Mouse (Mus musculus) heart, adult 9 months (tissue): ENCODE results near the gene Pold1.

Experiments
- DNase-seq, 2 experiments: peaks; one replicate each; pipeline ENCODE4 v3.0.0; 2022; ENCODE audit warnings: low spot score in 2 of 2

The Pold1 gene

DNA sequence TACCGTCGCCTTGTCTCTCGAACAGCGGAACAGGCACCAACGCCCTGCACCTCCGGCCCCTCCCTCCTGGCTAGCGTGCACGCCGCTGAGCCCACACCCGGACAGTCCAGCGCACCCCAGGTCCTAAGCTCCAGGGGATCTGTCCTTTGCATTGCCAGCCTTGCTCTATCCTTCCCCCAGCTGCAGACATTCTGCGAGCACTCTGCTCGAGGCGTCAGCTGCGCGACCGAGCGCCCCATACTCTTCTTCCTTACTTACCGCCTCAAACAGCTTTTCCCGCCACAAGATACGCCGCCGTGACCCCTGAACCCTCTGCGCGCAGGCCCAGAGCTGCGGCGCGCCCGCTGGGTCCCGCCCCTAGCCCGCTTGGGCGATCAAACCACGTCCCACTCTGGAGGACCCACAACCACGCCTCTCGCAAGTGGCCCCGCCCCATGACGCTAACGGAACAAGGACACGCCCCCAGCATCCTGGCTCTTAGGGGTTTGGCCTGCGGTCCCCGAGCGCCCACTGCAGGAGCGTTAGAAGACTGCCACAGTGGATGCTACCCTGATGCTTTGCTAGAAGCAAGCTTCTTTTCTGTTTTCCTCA, at the start of gene Pold1:
TSS of gene Pold1 (minus strand) at position 353 of the 591 bp plus-strand sequence.
- peak; percentile 98 to 100 for DNase-seq

DNA sequence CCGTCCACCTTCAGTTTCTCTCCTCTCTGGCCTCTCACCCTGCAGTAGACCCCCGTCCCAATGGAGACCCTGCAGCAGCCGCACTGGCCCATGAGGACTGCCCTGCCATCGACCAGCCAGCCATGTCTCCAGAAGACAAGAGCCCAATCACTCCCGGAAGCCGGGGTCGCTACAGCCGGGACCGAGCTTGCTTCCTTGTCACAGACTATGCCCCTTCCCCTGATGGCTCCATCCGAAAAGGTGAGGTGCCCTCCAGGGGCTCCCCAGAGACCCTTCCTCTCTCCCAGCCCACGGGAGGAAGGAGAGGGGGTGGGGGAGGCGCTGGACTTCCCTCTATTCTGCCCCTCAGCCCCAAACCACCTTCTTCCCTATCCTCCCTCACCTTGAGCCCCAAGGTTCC, 49.7 kb upstream of the Pold1 start:
- DNase-seq, result no peak

DNA sequence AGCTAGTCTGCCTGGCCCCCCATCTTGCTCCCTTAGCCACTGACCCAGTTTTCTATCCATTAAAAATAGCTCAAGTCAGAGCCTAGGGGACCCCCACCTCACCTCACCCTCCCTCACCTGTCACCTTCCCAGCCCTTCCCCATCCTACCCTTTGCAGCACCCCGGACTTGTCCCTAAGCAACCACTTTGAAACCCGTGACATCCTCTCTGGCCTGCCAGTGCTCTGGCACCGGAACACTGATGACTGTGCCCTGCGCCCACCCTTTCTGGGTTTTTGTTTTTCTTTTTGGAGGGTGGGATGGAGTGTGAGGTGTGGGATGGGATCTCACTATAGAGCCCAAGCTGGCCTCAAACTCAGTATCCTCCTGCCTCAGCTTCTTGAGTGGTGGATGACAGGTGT, 49.0 kb upstream of the Pold1 start:
- DNase-seq, result no peak

DNA sequence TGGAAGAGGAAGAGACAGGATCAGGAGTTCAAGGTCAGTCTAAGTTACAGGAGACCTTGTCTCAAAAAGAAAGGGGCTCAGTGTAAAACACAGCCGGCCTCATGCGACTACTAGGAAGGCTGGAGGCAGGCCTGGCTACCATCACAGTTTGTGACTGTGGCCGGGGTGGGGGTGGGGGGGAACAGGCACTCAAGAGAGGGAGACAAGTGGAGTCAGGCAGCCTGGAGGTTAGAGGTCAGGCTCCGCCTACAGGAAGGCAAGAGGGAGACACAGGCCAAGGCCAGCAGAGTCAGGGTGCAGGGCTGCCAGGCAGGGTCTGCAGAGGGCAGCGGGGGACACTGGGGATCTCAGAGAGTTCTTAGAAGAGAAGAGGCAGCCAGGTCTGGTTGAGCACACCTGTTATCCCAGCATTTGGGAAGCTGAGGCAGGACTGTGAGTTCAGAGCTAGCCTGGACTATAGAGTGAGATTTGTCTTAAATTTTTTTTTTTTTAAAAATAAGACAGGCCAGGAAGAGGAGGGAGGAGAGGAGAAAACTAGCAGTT, 48.4 kb upstream of the Pold1 start:
- no peak for DNase-seq

DNA sequence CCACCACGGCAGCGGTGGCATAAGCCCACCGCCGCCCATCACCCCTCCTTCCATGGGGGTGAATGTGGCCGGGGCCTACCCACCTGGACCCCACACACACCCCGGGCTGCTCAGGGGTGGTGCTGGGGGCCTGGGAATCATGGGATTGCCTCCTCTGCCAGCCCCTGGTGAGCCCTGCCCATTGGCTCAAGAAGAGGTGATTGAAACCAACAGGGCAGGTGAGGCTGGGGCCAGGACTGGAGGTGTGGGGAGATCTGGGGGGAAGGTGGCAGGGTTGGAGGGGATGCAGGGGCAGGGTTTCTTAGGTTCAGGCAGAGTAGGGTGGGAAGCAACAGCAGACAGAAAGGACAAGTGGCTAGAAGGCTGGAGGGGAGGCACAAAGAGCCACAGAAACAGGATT, 47.4 kb upstream of the Pold1 start:
- DNase-seq, result no peak

DNA sequence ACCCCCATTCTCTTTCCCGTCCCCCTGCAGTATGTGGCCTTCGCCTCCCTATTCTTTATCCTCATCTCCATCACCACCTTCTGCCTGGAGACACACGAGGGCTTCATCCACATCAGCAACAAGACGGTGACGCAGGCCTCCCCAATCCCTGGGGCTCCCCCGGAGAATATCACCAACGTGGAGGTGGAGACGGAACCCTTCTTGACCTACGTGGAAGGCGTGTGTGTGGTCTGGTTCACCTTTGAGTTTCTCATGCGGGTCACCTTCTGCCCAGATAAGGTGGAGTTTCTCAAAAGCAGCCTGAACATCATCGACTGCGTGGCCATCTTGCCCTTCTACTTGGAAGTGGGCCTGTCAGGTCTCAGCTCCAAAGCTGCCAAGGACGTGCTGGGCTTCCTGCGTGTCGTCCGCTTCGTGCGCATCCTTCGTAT, 46.5 kb upstream of the Pold1 start:
- no peak for DNase-seq

DNA sequence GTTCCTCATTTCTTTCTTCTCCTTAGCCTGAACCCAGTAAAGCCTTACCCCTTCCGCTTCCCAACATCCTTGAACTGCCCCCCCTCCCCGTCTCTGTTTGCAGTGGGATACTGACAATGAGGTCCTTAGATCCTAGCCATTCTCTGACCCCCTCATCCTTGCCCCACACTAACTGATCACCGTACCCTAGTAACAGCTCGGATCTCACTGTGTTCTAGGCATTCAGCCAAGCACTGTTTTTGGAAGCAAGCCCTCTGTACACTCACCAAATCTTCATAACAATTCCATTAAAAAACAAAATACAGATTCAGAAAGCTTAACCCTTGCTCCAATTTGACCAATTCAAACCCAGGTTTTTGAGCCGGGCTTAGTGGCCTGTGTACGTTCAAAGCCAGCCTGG, 45.6 kb upstream of the Pold1 start:
- no peak for DNase-seq

DNA sequence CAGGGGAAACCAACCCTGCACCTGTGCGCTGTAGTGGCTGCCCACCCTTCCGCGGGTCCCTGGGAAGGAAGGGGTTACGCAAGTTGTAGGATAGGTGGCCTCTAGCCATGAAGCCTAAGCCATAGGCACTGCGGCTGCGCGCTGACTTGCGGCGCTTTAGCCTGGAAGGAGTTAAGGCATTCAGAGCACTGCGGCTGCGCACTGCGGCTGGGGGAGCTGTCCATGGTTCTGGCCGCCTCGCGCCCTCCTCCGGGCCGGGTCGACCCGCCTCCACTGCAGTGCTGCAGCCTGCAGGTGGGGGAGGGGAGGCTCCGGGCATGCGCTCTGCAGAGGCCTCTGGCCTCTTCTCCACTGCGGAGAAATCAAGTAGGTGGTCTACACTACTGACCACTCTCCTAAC, 45.1 kb upstream of the Pold1 start:
- DNase-seq, result peak; percentile 36 to 59

DNA sequence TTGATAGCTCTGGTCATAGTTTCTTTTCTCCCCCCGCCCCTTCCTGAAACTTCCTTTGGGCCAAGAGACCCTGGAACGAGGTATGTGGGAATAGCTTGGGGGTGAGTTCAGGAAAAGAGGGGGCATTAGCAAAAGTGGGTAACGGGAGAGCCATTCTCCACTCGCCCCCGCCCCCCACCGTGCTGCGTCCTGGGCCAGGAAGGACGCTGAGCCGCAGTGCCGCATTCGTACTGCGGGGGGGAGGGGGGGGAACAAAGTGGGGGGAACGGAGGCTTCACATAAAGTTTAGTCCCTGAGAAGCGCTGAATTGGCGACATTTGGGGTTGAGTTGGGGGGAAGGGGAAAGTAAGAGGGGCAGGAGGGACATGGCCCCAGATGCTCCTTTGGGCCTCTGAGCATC, 44.4 kb upstream of the Pold1 start:
- DNase-seq, result no peak

DNA sequence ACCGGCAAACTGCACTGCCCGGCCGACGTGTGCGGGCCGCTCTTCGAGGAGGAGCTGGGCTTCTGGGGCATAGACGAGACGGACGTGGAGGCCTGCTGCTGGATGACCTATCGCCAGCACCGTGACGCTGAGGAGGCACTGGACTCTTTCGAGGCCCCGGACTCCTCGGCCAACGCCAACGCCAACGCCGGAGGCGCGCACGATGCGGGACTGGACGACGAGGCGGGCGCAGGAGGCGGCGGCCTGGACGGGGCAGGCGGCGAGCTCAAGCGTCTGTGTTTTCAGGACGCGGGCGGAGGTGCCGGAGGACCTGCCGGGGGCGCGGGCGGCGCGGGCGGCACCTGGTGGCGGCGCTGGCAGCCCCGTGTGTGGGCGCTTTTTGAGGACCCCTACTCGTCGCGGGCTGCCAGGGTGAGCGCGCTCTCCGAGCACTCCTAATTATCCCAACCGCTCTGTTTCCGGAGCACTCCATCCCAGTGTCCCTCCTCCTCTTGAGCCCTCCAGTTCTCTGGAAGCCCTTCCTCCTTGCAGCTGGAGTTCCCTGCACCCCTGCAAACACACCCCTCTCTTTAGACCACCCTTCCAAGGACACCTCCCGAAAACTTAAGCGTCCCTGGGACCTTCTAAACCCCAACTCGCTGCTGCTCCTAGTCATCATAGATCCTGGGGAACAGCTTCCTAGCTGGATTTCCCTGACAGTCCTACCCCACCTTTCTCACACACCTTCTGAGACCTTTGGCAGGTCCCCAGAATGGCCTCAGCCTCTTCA, 42.9 kb upstream of the Pold1 start:
- DNase-seq, result no peak

DNA sequence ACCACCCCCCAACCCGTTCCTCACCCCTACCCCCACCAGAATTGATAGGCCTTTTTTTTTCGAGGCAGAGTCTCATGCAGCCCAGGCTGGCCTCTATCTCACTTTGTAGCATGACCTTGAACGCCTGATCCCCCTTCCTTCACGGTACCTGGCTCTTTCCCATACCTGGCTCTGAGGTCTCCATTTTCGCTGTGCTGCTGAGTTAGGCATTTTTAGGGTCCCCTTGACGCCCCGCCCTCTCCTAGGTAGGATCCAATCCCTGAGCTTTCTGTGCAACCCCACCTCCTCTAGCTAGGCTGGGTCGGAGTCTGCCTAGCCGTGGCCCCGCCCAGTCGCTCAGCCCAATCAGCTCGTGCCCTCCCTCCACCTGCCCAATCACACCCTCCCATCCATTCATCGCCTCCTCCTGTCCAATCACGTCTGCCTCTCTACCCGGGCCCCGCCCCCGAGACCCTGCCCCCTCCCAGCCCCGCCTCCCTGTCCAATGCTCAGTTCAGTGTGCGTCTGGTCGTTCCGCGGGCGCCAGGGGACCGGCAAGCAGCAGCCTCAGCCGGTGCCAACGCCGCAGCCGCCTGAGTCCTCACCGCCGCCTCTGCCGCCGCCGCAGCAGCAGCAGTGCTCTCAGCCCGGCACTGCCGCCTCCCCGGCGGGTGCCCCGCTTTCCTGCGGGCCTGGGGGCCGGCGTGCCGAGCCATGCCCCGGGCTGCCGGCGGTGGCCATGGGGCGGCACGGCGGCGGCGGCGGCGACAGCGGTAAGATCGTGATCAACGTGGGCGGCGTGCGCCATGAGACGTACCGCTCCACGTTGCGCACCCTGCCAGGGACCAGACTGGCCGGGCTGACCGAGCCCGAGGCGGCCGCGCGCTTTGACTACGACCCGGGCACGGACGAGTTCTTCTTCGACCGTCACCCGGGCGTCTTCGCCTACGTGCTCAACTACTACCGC, 42.0 kb upstream of the Pold1 start, which contains the start of gene Kcnc3:
TSS of gene Kcnc3 (plus strand) at position 263 of the 946 bp plus-strand sequence.
- peak; percentile 76 to 81 for DNase-seq

DNA sequence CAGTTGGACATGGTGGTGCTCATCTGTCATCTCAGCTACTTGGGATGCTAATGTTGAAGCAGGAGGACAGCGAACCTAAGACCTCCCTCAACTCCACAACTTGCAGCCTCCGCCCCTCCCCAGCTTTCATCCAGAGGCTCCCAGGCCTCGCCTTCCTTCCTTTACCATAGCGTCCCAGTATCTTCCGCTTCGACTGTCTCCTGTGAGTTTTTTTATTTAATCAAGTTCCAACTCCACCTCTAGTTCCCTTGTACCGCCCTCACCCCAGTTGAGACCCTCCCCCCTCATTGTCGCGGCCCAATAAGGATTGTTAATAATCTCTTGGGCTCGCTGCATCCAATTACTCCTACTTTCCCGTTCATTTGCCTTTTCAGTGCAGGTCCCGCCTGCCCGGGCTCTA, 41.3 kb upstream of the Pold1 start:
- no peak for DNase-seq

DNA sequence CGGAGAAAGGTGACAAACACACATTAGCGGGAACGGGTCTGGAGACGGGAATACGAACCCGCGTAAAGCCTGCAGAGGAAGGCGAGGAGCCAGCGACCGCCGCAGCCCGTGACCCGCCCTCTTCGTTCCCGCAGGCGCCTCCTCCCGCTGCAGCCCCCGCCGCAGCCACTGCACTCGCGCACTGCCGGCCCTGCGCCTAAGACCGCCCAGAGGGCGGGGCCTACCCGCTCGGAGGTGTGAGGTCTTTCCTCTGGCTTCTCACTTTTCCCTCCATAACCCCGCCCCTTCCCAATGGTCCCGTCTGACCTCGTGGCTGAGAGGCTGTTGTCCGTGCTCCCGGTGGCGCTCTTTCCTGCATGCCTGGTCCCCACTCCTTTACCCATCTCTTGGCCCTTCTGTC, 40.5 kb upstream of the Pold1 start:
- peak; percentile 48 to 65 for DNase-seq

DNA sequence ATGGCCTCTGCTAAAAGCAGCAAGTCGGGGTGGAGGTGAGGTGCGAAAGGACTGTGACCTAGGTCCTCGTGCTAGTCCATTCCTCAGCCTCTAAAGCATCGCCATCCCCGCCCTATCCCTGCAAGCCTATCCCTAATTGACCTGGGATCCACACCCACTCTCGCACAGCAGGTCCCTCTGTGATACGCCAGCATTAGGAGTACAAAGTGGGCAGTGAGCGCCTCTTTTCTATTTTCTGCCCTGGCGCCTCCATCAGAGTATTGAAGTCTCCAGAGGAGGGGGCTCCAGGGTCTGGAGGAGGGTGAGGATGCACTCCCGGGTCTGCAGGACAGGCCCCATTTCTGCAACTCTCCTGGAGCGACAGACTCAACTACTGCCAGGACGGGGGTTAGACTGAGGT, 39.7 kb upstream of the Pold1 start:
- no peak for DNase-seq

DNA sequence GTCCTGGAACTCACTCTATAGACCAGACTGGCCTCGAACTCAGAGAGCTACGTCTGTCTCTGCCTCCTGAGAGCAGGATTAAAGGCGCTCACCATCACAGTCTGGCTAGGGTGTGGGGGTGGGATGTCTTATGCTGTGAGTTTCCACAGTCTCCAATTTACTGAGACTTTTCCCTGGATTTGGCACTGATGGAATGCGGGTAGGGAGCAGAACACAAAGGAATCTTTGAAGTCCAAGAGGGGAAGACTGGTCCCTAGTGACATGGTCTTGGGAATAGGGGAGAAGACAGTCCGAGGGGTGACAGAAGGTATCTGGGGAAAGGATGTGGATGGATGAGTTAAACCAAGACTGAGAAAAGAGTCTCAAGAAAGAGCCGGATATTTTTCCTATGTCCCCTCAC, 39.0 kb upstream of the Pold1 start:
- DNase-seq, result no peak

DNA sequence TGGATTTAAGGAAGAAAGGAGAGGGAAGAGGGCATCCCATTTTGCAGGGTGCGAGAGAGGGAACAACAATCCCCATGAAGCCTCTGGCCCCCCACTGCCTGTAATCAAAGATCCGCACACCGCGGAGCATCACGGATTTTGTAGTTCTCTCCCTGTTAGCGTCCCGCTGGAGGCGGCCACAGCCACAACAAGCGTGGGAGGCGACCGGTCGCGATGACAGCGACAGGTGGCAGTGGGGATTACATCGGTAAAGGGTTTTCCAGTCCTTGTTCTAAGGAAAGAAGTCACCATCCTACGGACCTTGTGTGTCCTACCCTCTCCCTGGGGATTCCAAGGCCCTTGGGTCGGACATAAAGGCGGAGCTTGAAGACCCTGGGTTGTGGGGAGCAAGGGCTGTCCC, 38.3 kb upstream of the Pold1 start:
- DNase-seq, result peak in 1 of 2 experiments; percentile 23

DNA sequence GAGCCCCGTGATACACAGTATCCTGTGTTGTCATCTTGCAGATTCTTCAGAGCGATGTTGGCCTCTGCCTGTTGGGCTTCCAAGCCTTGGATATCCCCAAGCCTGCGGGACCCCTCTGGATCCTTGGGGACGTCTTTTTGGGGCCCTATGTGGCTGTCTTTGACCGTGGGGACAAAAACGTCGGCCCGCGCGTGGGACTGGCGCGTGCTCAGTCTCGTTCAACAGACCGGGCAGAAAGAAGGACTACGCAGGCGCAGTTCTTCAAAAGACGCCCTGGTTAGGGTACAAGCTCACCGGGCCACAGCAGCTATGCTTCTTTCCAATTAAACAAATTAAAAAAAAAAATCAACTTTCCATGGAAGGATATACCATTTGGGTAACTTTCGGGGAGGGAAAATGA, 37.9 kb upstream of the Pold1 start:
- no peak for DNase-seq

DNA sequence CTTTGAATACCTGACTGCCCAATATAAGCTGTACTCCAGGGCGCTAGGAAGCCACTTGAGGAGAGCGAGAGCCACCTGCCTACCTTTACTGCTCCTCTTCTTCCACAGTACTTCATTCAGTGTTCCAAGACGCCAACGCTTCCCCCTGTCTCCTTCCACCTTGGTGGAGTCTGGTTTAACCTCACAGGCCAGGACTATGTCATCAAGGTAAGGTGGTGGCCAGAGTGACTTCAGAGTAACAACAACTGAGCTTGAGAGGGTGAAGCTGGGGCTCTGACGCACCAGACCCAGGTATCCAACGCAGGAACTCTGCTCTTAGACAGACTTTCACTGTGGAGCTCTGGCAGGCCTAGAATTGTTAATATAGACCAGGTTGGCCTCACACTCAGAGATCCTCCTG, 37.0 kb upstream of the Pold1 start:
- no peak for DNase-seq

DNA sequence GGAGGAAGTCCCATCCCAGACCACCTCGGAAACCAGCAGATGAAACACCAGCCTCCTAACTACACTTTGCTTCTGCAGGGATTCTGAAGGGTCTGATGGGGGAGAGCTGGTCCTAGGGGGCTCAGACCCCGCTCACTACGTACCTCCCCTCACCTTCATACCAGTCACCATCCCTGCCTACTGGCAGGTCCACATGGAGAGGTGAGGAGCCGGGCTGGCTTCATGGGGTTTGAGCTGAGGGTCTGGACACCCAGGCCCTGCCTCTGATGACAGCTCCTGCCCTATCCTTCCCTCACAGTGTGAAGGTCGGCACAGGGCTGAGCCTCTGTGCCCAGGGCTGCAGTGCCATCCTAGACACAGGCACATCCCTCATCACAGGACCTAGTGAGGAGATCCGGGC, 36.3 kb upstream of the Pold1 start:
- DNase-seq, result no peak

DNA sequence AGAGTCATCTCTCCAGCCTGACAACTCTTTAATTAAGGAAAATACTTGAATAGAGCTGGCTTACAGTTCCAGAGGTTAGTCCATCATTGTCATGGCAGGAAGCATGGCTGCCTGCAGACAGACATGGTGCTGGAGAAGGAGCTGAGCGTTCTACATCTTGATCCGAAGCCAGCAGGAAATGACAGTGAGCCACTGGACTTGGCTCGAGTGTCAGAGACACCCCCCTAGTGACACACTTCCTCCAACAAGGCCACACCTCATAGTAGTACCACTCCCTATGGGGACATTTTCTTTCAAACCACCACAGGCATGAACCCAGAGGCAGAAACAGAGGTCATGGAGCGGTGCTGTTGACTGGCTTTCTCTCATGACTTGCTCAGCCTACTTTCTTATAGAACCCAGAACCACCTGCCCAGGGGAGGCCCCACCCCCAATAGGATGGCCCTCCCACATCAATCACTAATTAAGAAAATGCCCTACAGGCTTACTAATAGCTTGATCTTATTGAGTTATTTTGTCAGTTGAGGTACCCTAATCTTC, 35.7 kb upstream of the Pold1 start:
- no peak for DNase-seq

DNA sequence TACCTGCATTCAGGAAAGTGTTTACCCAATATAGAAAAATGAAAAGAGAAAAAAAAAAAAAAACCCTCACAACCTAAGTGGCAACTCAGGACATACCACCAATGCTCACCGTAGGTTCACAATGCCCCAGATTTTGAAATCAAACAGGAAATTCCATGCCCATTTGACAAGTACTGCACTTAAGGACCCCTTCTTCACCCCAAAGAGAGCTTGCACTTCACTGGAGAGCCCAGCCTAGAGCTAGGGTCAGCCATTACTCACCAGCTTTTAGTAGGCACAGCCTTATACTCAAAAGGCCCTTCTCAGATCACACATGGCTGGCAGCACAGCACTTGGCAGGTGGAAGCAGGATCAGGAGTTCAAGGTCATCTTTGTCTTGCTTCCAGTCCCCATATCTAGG, 34.5 kb upstream of the Pold1 start:
- no peak for DNase-seq

DNA sequence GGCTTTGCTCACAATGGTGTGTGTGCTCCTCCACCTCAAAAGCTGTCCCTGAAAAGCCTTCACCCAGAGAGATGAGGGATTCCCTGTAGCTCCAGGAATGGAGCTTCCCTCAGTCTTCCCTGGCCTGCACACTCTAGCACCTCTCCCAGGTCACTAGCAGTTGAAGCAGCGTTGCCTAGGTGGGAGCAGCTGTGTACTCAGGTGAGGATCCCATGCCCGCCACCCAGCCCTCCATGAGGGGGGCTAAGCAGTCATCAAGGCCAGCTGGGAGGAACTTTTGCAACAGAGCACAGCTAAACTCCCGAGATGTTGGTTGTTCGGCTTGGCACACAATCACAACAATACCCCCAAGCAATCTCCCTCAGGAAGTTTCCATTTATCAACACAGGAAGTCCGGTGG, 34.1 kb upstream of the Pold1 start:
- DNase-seq, result no peak
